Mouse (Mus musculus) forebrain, embryonic 12.5 days (tissue): ENCODE results near the gene Acvrl1. TPM values are rescaled to one million over a fixed set of nuclear protein-coding genes. Genes with fewer than 3 reads are reported as not detected.

Source experiments
- ATAC-seq: fragments of 200-750 bp; cut with Nextera tagmentation; 2 replicates; pipeline ENCODE4 v1.8.0; 2017; ENCODE audit warnings: moderate TSS enrichment; ENCODE audit not compliant: low FRiP score
- H3K27ac ChIP-seq: fragments of 300-500 bp; sonication (generic); 2 replicates; pipeline ENCODE4 v1.5.1; 2016; ENCODE audit warnings: mild to moderate bottlenecking
- H3K27me3 ChIP-seq: fragments of 300-500 bp; sonication (generic); 2 replicates; pipeline ENCODE4 v1.6.1; 2016; ENCODE audit warnings: mild to moderate bottlenecking
- H3K36me3 ChIP-seq: fragments of 300-500 bp; sonication (generic); replicated peaks from 2 replicates; pipeline ENCODE4 v1.6.1; 2016; ENCODE audit warnings: mild to moderate bottlenecking
- H3K4me1 ChIP-seq: fragments of 300-500 bp; sonication (generic); 2 replicates; pipeline ENCODE4 v1.6.1; 2016
- H3K4me2 ChIP-seq: fragments of 300-500 bp; sonication (generic); 2 replicates; pipeline ENCODE4 v1.6.1; 2016; ENCODE audit warnings: mild to moderate bottlenecking, moderate library complexity
- H3K4me3 ChIP-seq: fragments of 300-500 bp; sonication (generic); replicated peaks from 2 replicates; pipeline ENCODE4 v1.5.1; 2016; ENCODE audit warnings: mild to moderate bottlenecking
- H3K9ac ChIP-seq: fragments of 300-500 bp; sonication (generic); 2 replicates; pipeline ENCODE4 v1.6.1; 2016; ENCODE audit warnings: mild to moderate bottlenecking
- H3K9me3 ChIP-seq: fragments of 300-500 bp; sonication (generic); 2 replicates; pipeline ENCODE4 v1.6.1; 2016
- WGBS: fragments of 180-500 bp; shearing (Covaris S2); methylation state at CpG from one replicate; pipeline ENCODE4 v1.1.7; 2016; 5-methylcytosine and 5-hydroxymethylcytosine counted together
- polyA plus RNA-seq: library from polyadenylated mRNA; unstranded; fragments of >200 nt; fragmentation: Nextera tagmentation; extraction: Ambion mirVana; gene quantifications from 2 replicates; pipeline ENCODE4 v1.2.1, GENCODE M21; 2016

Gene Acvrl1
- polyA plus RNA-seq, 1 experiment from 2014 or later, result 6.5 TPM

DNA sequence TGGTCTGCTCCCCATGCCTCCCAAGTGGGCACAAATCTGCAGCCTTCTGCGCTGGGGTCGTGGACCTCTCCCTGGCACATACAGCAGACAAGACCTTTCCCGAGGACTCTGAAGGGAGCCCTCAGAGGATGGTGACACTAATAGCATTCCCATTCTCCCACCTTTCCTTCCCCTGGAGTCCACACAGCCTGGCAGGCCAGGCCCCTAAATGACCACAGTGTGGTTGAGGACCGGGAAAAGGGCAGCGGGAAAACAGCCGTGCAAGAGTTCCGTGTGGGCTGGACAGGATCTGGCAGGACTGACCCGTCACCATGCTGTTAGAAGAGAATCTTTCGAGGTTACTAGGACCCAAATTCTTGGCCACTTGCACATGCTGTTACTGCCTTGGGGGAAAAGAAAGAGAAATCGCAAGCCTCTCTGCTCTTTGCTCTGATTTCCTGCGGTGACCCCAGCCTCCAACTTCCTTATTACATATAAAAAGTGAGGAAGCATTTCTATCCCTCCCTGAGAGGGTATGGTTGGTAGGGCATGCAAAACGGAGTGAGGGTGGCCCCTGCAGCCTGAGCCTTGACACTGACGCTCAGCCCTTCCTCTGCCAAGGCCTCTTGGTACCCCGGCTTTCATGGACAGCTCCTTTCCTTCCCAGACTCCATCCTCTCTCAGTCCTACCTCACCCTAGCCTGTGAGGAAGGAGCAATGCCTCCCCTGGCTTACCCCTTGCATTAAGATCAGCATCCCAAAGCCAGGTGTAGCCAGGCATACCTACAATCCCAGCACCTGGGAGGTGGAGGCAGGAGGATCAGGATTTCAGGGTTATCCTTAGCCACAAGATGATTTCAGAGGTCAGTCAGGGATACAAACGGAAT, 18.0 kb downstream of the Acvrl1 start:
- H3K4me2 ChIP-seq, result peak overlapping the region; percentile 27; the same call in 1 of the 2 replicates
- 67% methylated on average over 15 of the region's 15 CpGs for WGBS
- H3K4me1 ChIP-seq, result peaks cover 38% of the 10 kb centered on the region
- H3K27me3 ChIP-seq, result no peaks in the 10 kb centered on the region; the same call in 1 of the 2 replicates
- no peaks in the 10 kb centered on the region for H3K36me3 ChIP-seq
- no peak for ATAC-seq
- H3K9me3 ChIP-seq, result no peaks in the 10 kb centered on the region
- H3K9ac ChIP-seq, result no peak overlapping the region
- H3K4me3 ChIP-seq, result no peak overlapping the region
- no peak overlapping the region for H3K27ac ChIP-seq

DNA sequence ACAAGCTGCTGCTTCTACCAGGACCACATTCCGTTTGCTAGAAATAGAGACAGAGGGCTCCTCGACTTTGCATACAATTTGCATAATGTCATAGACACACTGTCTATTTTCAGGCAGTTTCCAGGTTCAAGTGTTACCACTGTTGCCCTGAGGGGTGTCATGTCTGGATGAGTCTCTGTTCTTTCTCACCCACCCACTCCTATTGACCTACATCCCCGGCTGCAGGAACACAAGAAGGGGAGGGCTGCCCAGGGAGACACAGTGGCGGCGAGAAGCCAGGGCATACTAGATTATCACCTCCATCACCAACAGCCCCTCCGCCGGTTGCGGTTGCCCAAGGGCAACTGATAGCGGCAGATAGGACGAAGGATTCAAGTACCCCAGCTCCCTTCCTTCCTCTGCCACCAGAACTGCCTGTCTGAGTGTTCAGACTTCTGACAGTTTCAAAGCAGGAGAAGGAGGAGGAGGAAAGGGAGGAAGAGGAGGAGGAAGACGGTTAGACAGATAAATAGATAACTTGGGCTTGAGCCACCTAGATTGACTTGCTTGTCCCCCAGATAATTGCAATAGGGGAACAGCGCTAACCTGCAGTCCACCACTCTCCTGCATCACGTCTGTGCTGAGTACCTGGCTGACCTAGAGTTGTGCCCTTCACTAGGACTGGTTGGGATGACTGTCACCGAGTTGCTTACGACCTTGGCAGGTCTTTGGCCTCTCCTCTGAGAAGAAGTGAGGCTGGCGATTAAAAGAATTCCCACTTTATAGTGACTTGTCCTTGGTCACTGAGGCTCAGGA, 19.0 kb downstream of the Acvrl1 start:
- no peak overlapping the region for H3K4me3 ChIP-seq
- no peaks in the 10 kb centered on the region for H3K9me3 ChIP-seq
- H3K4me1 ChIP-seq, result peaks cover 37% of the 10 kb centered on the region
- no peak overlapping the region for H3K4me2 ChIP-seq
- 81% methylated on average over 16 of the region's 16 CpGs for WGBS
- H3K36me3 ChIP-seq, result no peaks in the 10 kb centered on the region
- 0 out of 2 replicates have a peak overlapping the region, but pooled peaks have one; percentile 19 for H3K27ac ChIP-seq
- no peak for ATAC-seq
- no peaks in the 10 kb centered on the region; the same call in 1 of the 2 replicates for H3K27me3 ChIP-seq
- no peak overlapping the region for H3K9ac ChIP-seq

DNA sequence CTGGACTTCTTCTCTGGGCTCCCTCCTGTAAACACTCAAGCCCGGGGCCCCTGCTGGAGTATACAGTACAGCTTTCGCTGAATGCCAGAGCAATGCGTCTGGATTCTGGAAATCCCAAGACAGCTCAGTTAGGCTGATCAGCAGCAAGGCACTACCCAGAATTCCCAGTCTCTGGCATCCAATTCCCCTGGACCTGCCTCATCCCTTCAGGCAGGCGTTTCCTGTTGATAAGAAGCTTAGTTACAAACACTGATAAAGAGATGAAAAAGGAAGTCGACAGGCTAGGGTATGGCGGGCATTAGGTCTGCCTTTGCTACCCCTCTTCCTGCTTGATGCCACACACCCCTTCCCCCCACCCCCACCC, 19.6 kb downstream of the Acvrl1 start:
- H3K4me1 ChIP-seq, result peaks cover 37% of the 10 kb centered on the region
- no peak for ATAC-seq
- H3K4me3 ChIP-seq, result no peak overlapping the region
- H3K36me3 ChIP-seq, result no peaks in the 10 kb centered on the region
- no peak overlapping the region for H3K4me2 ChIP-seq
- no peaks in the 10 kb centered on the region for H3K9me3 ChIP-seq
- no peak overlapping the region for H3K9ac ChIP-seq
- 72% methylated on average over 6 of the region's 6 CpGs for WGBS
- no peaks in the 10 kb centered on the region; the same call in 1 of the 2 replicates for H3K27me3 ChIP-seq
- 0 out of 2 replicates have a peak overlapping the region, but pooled peaks have one; percentile 19 for H3K27ac ChIP-seq

DNA sequence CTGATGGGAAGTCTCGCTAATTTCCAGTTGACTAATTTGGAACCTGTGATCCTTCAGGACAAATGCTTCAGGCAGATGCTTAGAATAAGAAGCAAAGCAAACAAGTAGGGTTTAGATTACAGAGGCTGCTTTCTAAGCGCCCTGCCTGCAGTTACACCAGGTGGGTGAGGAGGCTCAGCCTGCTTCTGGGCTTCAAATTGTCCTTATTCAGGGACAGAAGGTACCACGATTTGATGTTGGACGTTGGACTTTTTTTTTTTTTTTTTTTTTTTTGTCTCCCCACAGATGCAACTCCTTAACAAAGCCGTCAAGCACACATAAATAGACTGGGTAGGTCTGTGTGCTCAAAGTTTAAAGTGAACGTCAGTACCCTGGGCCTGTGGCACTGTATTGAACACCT, 20.3 kb downstream of the Acvrl1 start:
- 63% methylated on average over 6 of the region's 6 CpGs for WGBS

DNA sequence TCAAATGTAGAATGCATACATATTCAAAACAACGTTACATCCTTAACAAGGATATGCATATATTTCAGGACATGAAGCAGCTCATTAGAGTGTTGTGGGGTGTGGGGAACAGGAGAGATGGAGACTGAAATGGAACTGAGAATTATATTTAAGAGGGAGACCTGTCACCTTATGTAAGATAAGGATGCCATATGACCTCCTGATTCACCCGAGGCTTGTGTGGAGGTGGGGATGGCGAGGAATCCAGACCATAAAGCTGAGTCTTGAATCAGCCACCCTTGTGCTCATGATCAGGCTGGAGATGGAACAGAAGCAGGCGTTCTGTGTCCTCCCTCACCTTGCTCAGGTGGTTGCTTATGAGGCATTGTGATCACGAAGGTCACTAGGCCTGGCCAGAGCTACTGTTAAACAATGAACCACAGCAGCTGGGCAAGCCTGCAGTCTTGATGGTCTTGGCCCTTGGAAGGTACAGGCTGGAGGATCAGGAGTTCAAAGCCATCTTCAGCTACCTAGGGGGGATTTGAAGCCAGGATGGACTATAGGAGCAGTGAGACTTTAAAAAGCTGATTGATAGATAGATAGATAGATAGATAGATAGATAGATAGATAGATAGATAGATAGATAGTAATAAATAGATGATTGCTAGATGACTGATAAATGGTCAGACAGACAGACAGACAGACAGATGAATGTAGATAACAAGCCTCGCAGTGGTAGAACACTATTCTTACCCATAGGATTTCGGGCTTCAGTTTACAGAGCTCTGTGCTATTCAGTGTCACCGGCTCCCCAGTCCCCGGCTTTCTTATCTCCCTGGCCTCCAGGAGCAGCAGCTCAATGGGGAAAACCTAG, 23.3 kb downstream of the Acvrl1 start:
- H3K4me2 ChIP-seq, result no peak overlapping the region
- no peak for ATAC-seq
- H3K4me3 ChIP-seq, result no peak overlapping the region
- no peak overlapping the region for H3K27ac ChIP-seq
- H3K27me3 ChIP-seq, result no peaks in the 10 kb centered on the region; the same call in 1 of the 2 replicates
- no peaks in the 10 kb centered on the region for H3K36me3 ChIP-seq
- WGBS, result 78% methylated on average over 9 of the region's 9 CpGs
- H3K4me1 ChIP-seq, result peaks cover 13% of the 10 kb centered on the region; the same call in 1 of the 2 replicates
- peaks cover 2% of the 10 kb centered on the region; the same call in 1 of the 2 replicates for H3K9me3 ChIP-seq
- H3K9ac ChIP-seq, result no peak overlapping the region

More for the DNA sequence above, 20.3 kb downstream of the Acvrl1 start:
- Histone ChIP-seq H3K9me3 (no peaks in the 10 kb centered on the region), H3K4me1 (peaks cover 30% of the 10 kb centered on the region), H3K36me3 (no peaks in the 10 kb centered on the region), H3K4me2 (no peak overlapping the region), H3K9ac (no peak overlapping the region), H3K27me3 (no peaks in the 10 kb centered on the region; the same call in 1 of the 2 replicates), H3K4me3 (no peak overlapping the region), H3K27ac (no peak overlapping the region)
- ATAC-seq, result no peak

DNA sequence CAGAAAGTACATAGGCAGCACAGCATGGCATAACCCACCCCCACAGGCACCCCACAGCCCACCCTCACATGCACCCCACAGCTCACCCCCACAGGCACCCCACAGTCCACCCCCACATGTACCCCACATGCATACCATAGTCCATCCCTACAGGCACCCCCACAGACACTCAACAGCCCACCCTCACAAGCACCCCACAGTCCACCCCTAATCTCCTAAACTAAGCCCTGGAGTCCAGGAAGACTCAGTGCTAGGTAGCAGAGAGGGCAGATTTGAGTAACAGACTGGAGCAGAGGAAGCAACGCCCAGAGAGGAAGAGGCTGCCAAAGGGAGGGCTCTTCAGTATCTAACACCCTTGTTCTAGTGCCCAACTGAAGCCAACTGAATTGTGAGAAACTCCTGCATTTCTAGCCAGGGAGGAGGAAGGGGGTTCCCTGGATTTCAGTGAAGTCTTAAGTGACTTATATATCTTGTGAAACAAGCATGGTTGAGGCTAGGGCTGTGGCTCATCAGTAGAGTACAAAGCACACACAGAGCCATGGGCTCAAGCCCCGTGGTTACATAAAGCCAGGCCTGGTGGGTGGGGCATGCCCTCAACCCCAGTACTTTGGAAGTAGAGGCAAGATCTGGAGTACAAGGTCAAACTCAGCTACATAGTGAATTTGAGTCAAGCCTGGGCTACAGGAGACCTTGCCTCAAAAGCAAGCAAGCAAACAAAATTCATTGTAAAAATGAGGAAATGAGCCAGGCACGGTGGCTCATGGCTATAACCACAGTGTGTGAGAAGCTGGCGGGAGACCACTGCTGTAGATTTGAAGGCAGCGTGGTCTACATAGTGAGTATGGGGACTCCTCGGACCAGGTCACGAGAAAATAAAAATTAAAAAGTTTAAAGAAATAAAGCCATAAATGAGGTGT, 26.6 kb downstream of the Acvrl1 start:
- Histone ChIP-seq H3K4me2 (no peak overlapping the region), H3K9ac (no peak overlapping the region), H3K27ac (no peak overlapping the region), H3K9me3 (peaks cover 8% of the 10 kb centered on the region; the same call in 1 of the 2 replicates), H3K36me3 (no peaks in the 10 kb centered on the region), H3K4me1 (peaks cover 7% of the 10 kb centered on the region), H3K27me3 (no peaks in the 10 kb centered on the region; the same call in 1 of the 2 replicates), H3K4me3 (no peak overlapping the region)
- WGBS, result 80% methylated on average over 7 of the region's 7 CpGs
- no peak for ATAC-seq

DNA sequence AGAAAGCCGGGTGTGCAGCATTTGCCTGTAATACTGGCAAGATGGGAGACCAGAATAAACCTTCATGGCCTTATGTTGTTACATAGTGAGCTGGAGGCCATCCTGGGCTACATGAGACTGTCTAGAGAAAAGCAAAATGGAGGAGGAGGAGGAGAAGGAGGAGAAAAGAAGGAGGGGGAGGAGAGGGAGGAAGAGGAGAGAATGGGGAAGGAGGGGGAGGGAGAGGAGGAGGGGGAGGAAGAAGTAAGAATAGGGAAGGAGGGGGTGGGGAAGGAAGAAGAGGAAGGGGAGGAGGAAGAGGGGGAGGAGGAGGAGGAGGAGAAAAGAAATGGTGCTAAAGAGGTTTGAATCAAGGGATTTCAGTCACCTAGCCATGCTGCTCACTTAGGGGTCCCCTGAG, 31.8 kb downstream of the Acvrl1 start:
- WGBS, result 21% methylated on average over 1 of the region's 1 CpGs
- Histone ChIP-seq H3K4me2 (peak overlapping the region; percentile 44), H3K27ac (peak overlapping the region; percentile 86), H3K27me3 (no peaks in the 10 kb centered on the region), H3K9me3 (peaks cover 8% of the 10 kb centered on the region; the same call in 1 of the 2 replicates), H3K4me3 (peak overlapping the region; percentile 14; the same call in 1 of the 2 replicates), H3K9ac (no peak overlapping the region), H3K36me3 (no peaks in the 10 kb centered on the region), H3K4me1 (peaks cover 47% of the 10 kb centered on the region)
- ATAC-seq, result no peak

DNA sequence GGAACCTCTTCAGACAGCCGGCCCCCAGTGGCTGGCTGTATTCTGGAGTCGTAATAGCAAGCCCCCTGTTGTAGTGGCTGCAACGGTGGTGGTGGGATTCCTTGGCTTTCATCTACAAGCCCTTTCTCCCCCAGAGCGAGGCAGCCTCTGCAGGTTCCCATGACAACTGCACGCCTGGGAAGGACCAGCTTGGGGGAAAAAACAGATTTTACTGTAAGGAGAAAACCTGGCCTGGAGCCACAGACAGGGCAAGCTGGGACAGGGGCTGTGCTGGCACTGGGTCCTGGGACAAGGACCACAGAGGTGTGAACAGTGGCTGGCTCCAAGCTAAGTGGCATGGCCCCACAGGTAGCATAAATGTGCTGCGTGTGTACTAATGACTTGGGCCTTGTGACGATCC, 32.3 kb downstream of the Acvrl1 start:
- 15% methylated on average over 6 of the region's 7 CpGs for WGBS
- H3K36me3 ChIP-seq, result no peaks in the 10 kb centered on the region
- peaks cover 47% of the 10 kb centered on the region for H3K4me1 ChIP-seq
- peak; percentile 86 for ATAC-seq
- H3K9ac ChIP-seq, result no peak overlapping the region
- peak overlapping the region; percentile 86 for H3K27ac ChIP-seq
- H3K4me3 ChIP-seq, result peak overlapping the region; percentile 14; the same call in 1 of the 2 replicates
- peak overlapping the region; percentile 44 for H3K4me2 ChIP-seq
- no peaks in the 10 kb centered on the region for H3K27me3 ChIP-seq
- H3K9me3 ChIP-seq, result peaks cover 8% of the 10 kb centered on the region; the same call in 1 of the 2 replicates

DNA sequence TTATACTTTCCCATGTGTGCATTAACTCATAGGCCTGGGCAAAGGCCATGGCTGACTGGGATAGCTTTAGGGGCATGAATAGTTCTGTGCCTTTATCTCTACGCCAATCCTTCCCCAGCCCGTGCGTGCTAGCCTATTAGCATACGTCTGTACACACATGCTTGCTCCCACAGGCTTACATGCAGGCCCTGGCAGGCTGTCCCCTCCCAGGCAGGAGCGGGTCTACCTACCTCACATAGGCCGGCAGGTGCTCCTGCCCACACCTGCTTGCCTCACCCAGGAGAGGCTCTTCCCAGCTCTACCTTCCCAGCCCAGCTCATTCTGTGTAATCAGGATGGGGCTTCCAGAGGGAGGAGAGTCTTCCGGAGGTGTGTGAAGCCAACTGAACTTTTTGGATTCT, 33.2 kb downstream of the Acvrl1 start:
- H3K4me1 ChIP-seq, result peaks cover 47% of the 10 kb centered on the region
- no peak overlapping the region; the same call in 1 of the 2 replicates for H3K27ac ChIP-seq
- WGBS, result 74% methylated on average over 7 of the region's 7 CpGs
- H3K9ac ChIP-seq, result no peak overlapping the region
- no peaks in the 10 kb centered on the region for H3K36me3 ChIP-seq
- H3K4me2 ChIP-seq, result no peak overlapping the region
- no peaks in the 10 kb centered on the region for H3K27me3 ChIP-seq
- H3K4me3 ChIP-seq, result no peak overlapping the region
- ATAC-seq, result no peak
- peaks cover 7% of the 10 kb centered on the region; the same call in 1 of the 2 replicates for H3K9me3 ChIP-seq

DNA sequence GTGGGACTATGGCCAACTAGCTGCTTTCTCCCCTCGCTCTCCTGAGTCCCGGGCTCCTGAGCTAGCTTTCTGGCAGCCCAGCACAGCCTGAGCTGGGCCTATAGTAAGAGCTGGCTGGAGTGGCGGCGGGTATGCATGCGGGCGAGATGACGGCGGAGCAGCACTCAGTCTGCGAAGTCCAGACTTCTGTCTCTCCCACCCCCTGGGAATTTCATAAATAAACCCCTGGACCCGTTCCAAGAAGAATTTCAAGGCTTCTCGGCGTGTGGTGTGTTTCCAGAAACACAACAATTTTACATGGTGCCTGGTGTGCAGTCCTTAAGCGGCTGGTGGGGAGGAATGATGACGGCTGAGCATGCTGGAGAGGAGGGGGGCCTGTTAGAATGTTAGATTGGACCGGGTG, 34.7 kb downstream of the Acvrl1 start:
- Histone ChIP-seq H3K9ac (no peak overlapping the region; the same call in 1 of the 2 replicates), H3K27me3 (no peaks in the 10 kb centered on the region), H3K9me3 (no peaks in the 10 kb centered on the region), H3K27ac (peak overlapping the region; percentile 67; the same call in 1 of the 2 replicates), H3K4me3 (no peak overlapping the region), H3K36me3 (no peaks in the 10 kb centered on the region), H3K4me1 (peaks cover 47% of the 10 kb centered on the region), H3K4me2 (no peak overlapping the region)
- ATAC-seq, result no peak
- WGBS, result 47% methylated on average over 15 of the region's 15 CpGs

DNA sequence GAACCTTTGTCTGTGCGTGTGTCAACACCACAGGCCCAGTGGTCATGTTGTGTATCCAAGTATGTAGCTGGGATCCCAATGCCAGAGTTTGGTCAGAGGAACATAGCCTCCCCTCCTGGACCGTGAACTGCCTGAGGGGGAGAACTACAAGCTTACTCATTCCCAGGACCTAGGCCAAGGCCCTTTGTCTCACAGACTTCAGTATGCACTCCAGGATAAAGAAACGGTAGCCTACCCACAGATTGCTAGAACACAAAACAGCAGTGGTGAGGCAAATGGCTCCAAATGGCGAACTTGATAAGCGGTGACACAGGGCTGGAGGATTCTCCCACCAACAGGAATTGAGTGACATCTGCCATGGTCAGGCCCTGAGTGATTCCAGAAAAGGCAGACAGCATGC, 35.5 kb downstream of the Acvrl1 start:
- WGBS, result 54% methylated on average over 5 of the region's 5 CpGs
- Histone ChIP-seq H3K9me3 (no peaks in the 10 kb centered on the region), H3K4me1 (peaks cover 47% of the 10 kb centered on the region), H3K27ac (peak overlapping the region; percentile 67; the same call in 1 of the 2 replicates), H3K9ac (no peak overlapping the region), H3K4me3 (no peak overlapping the region), H3K27me3 (no peaks in the 10 kb centered on the region), H3K36me3 (no peaks in the 10 kb centered on the region), H3K4me2 (no peak overlapping the region)
- ATAC-seq, result no peak
